Mouse (Mus musculus) limb, embryonic 11.5 days (tissue): ENCODE measurements at regions not wholly inside any gene's neighbourhood (a gene's known extent, or its start where the extent isn't known, plus 50 kb on each side); places are given as distances from the start of the nearest gene placed in this dataset.
"Not testable (repeated sequence)": the region's sequence is repeated elsewhere in the genome, so short reads cannot be mapped to it uniquely, and the experiment has no call there.

Source experiments
- ATAC-seq: fragments of 200-750 bp; cut with Nextera tagmentation; 2 replicates; pipeline ENCODE4 v1.8.0; 2017; ENCODE audit warnings: low read depth; ENCODE audit not compliant: insufficient number of reproducible peaks, low FRiP score, low TSS enrichment
- DNase-seq: peaks from one replicate; pipeline ENCODE4 v3.0.0-alpha.2; 2015; ENCODE audit warnings: low spot score
- H3K27ac ChIP-seq: fragments of 300-500 bp; sonication (generic); replicated peaks from 2 replicates; pipeline ENCODE4 v1.5.1; 2014; ENCODE audit warnings: low read depth, mild to moderate bottlenecking, low read length
- H3K27me3 ChIP-seq: fragments of 300-500 bp; sonication (generic); 2 replicates; pipeline ENCODE4 v1.6.1; 2014; ENCODE audit warnings: mild to moderate bottlenecking, low read length, mixed read lengths; ENCODE audit not compliant: control insufficient read depth, insufficient read depth
- H3K36me3 ChIP-seq: fragments of 300-500 bp; sonication (generic); 2 replicates; pipeline ENCODE4 v1.6.1; 2014; ENCODE audit warnings: mild to moderate bottlenecking, low read length, moderate library complexity, mixed read lengths; ENCODE audit not compliant: control insufficient read depth, insufficient read depth
- H3K4me1 ChIP-seq: fragments of 300-500 bp; sonication (generic); 2 replicates; pipeline ENCODE4 v1.6.1; 2014; ENCODE audit warnings: low read length, mixed read lengths; ENCODE audit not compliant: control insufficient read depth, insufficient read depth
- H3K4me2 ChIP-seq: fragments of 300-500 bp; sonication (generic); 2 replicates; pipeline ENCODE4 v1.6.1; 2014; ENCODE audit warnings: low read depth, mild to moderate bottlenecking, moderate library complexity; ENCODE audit not compliant: severe bottlenecking
- H3K4me3 ChIP-seq: fragments of 300-500 bp; sonication (generic); 2 replicates; pipeline ENCODE4 v1.5.1; 2014; ENCODE audit warnings: low read depth, low read length
- H3K9ac ChIP-seq: fragments of 300-500 bp; sonication (generic); 2 replicates; pipeline ENCODE4 v1.6.1; 2014; ENCODE audit warnings: mild to moderate bottlenecking, low read length
- H3K9me3 ChIP-seq: fragments of 300-500 bp; sonication (generic); 2 replicates; pipeline ENCODE4 v1.6.1; 2016; ENCODE audit warnings: low read length; ENCODE audit not compliant: control insufficient read depth
- WGBS: fragments of 180-500 bp; shearing (Covaris S2); extraction: QIAGEN DNeasy Blood & Tissue Kit; methylation state at CpG from one replicate; pipeline ENCODE4 v1.1.7; 2014; 5-methylcytosine and 5-hydroxymethylcytosine counted together

GRCm38 (mm10) chr4:22208531-22208930, 148.8 kb upstream of the Fbxl4 start:
- DNase-seq (no peak), ATAC-seq (no peak)
- no peak overlapping the region for H3K4me2 ChIP-seq
- 72% methylated on average over 5 of the region's 5 CpGs for WGBS
- no peaks in the 10 kb centered on the region for H3K9me3 ChIP-seq
- H3K27ac ChIP-seq, result no peak overlapping the region
- no peaks in the 10 kb centered on the region for H3K4me1 ChIP-seq
- H3K9ac ChIP-seq, result no peak overlapping the region
- H3K36me3 ChIP-seq, result no peaks in the 10 kb centered on the region
- no peak overlapping the region for H3K4me3 ChIP-seq
- no peaks in the 10 kb centered on the region for H3K27me3 ChIP-seq

- Histone ChIP-seq H3K36me3 (no peaks in the 10 kb centered on the region), H3K4me2 (no peak overlapping the region), H3K9ac (no peak overlapping the region), H3K27me3 (no peaks in the 10 kb centered on the region), H3K4me1 (no peaks in the 10 kb centered on the region), H3K9me3 (no peaks in the 10 kb centered on the region), H3K27ac (no peak overlapping the region), H3K4me3 (no peak overlapping the region)
- 96% methylated on average over 3 of the region's 3 CpGs for WGBS
- DNase-seq (no peak), ATAC-seq (no peak)
Observed at GRCm38 (mm10) chr4:22237640-22238039, 119.7 kb upstream of the Fbxl4 start.

- ATAC-seq, DNase-seq, H3K9ac ChIP-seq, H3K27me3 ChIP-seq, H3K36me3 ChIP-seq, H3K27ac ChIP-seq, H3K4me3 ChIP-seq, H3K9me3 ChIP-seq, H3K4me2 ChIP-seq, H3K4me1 ChIP-seq: not testable (repeated sequence)
- WGBS, result 38% methylated on average over 1 of the region's 1 CpGs
Observed at GRCm38 (mm10) chr4:22250276-22250675, 107.1 kb upstream of the Fbxl4 start.

DNA sequence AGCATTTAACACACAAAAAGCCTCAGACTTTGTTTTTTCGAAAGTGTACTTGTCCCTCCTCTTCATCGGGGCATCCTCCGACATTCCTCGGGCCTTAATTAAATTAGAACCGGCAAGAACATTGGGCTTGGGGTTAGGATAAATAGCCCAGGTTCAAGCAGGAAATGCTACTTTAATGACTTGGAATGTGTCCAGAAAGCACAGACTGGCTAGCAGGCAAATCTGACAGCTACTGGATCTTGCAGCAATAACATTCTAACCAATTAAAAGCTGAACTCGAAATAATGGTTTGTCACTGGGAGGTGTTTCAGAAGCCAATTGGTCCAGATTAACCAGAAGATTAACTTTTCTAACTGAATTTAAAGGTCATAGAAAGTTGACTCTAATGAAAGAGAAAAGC, 93.4 kb upstream of the Fbxl4 start:
- Histone ChIP-seq H3K4me2 (no peak overlapping the region), H3K4me3 (no peak overlapping the region), H3K36me3 (no peaks in the 10 kb centered on the region), H3K9me3 (no peaks in the 10 kb centered on the region), H3K27me3 (no peaks in the 10 kb centered on the region), H3K9ac (no peak overlapping the region), H3K27ac (no peak overlapping the region), H3K4me1 (no peaks in the 10 kb centered on the region)
- 20% methylated on average over 6 of the region's 6 CpGs for WGBS
- no peak for DNase-seq
- no peak for ATAC-seq

DNA sequence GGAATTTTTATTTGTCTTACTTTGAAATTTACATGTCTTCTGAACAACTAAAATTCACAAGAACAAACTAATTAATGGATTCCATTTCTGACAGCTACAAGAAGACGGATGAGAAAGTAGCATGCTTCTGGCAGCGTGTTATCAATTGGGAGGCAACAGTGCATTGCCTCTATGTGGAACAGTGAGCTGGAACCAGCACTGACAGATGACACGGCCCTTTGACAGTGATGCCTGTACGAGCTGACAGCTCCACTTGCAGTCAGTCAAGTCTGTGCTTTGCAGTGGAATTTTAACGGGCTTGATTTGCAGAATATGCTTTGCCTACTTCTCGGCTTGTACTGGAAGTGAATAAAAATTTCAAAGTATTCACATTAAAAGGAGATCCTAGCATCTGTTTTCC, 88.3 kb upstream of the Fbxl4 start:
- H3K4me2 ChIP-seq, result no peak overlapping the region
- no peak overlapping the region for H3K9ac ChIP-seq
- H3K9me3 ChIP-seq, result no peaks in the 10 kb centered on the region
- ATAC-seq (no peak), DNase-seq (no peak)
- no peaks in the 10 kb centered on the region for H3K4me1 ChIP-seq
- no peak overlapping the region for H3K4me3 ChIP-seq
- no peaks in the 10 kb centered on the region for H3K36me3 ChIP-seq
- H3K27ac ChIP-seq, result no peak overlapping the region
- 66% methylated on average over 6 of the region's 6 CpGs for WGBS
- H3K27me3 ChIP-seq, result no peaks in the 10 kb centered on the region

DNA sequence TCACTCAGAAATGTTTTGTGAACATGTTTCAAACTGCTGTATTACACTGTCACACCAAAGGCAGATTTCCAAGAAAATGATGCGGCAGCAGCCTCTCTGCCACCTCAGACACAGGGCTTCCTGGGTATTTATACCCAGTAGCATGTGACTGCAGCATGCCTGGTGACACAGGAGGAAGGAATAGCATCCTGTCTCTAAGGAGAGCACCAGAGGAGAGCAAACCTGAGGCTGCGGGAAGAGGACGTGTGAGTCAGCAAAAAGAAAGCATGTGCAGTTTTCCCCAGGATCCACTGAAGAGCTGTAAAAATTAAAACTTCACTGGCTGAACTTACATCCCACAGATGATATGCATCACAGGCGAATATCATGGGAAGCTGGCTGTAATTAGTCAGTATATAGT, 83.2 kb upstream of the Fbxl4 start:
- 77% methylated on average over 4 of the region's 4 CpGs for WGBS
- ATAC-seq, result no peak
- no peaks in the 10 kb centered on the region for H3K9me3 ChIP-seq

GRCm38 (mm10) chr4:22282536-22283323, 74.6 kb upstream of the Fbxl4 start:
- H3K9me3 ChIP-seq, result no peaks in the 10 kb centered on the region
- ATAC-seq (no peak), DNase-seq (no peak)
- no peaks in the 10 kb centered on the region for H3K4me1 ChIP-seq
- H3K4me2 ChIP-seq, result no peak overlapping the region
- H3K36me3 ChIP-seq, result no peaks in the 10 kb centered on the region
- no peak overlapping the region for H3K9ac ChIP-seq
- no peaks in the 10 kb centered on the region for H3K27me3 ChIP-seq
- H3K27ac ChIP-seq, result no peak overlapping the region
- H3K4me3 ChIP-seq, result no peak overlapping the region
- 76% methylated on average over 4 of the region's 4 CpGs for WGBS

More for the DNA sequence above, 83.2 kb upstream of the Fbxl4 start:
- no peak overlapping the region for H3K4me3 ChIP-seq
- H3K4me2 ChIP-seq, result no peak overlapping the region
- H3K27me3 ChIP-seq, result no peaks in the 10 kb centered on the region
- H3K9ac ChIP-seq, result no peak overlapping the region
- DNase-seq, result no peak
- no peak overlapping the region for H3K27ac ChIP-seq
- H3K4me1 ChIP-seq, result no peaks in the 10 kb centered on the region
- H3K36me3 ChIP-seq, result no peaks in the 10 kb centered on the region

DNA sequence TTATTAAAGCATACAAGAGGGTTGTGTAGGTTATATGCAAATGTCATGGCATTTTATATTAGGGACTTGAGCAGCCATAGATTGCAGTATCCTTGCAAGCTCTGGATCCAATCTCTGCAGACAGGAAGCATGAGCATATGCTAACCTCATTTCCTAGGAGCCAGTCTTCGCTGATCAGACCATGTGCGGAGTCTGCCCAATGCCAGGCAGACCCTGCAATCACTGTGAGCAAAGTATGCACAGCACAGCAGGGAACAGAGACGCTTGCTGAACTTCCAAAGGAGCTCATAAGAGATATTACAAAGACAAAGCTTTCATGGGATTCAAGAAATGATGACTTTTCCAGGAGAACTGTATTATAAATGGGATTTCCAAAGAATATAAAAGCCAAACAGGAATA, 65.2 kb upstream of the Fbxl4 start:
- WGBS, result 53% methylated on average over 3 of the region's 3 CpGs
- Histone ChIP-seq H3K4me2 (no peak overlapping the region), H3K4me1 (no peaks in the 10 kb centered on the region), H3K9ac (no peak overlapping the region), H3K27ac (no peak overlapping the region), H3K9me3 (no peaks in the 10 kb centered on the region), H3K4me3 (no peak overlapping the region), H3K27me3 (no peaks in the 10 kb centered on the region), H3K36me3 (no peaks in the 10 kb centered on the region)
- DNase-seq, result no peak
- no peak for ATAC-seq

- Histone ChIP-seq H3K4me1 (no peaks in the 10 kb centered on the region), H3K9ac (no peak overlapping the region), H3K27me3 (no peaks in the 10 kb centered on the region), H3K9me3 (no peaks in the 10 kb centered on the region), H3K27ac (no peak overlapping the region), H3K36me3 (no peaks in the 10 kb centered on the region), H3K4me3 (no peak overlapping the region), H3K4me2 (no peak overlapping the region)
- 92% methylated on average over 7 of the region's 7 CpGs for WGBS
- DNase-seq (no peak), ATAC-seq (no peak)
Observed at GRCm38 (mm10) chr4:22300206-22300605, 57.1 kb upstream of the Fbxl4 start.
